Mouse (Mus musculus): ENCODE measurements around the gene Dgkh. TPM values are rescaled to one million over a fixed set of nuclear protein-coding genes. Genes with fewer than 3 reads are reported as not detected.

The Dgkh gene
- polyA plus RNA-seq, 1 experiment from 2014 or later, result 2.2 TPM

- Histone ChIP-seq H3K4me2 (no peak overlapping the region), H3K9ac (no peak overlapping the region), H3K4me1 (no peaks in the 10 kb centered on the region), H3K4me3 (no peak overlapping the region), H3K27ac (no peak overlapping the region), H3K27me3 (no peaks in the 10 kb centered on the region), H3K36me3 (no peaks in the 10 kb centered on the region), H3K9me3 (no peaks in the 10 kb centered on the region)
- no peak; the same call in 1 of the 2 replicates for ATAC-seq (ENCODE audit: borderline replicate concordance, extremely low read depth, low FRiP score, low TSS enrichment)
- 22% methylated on average over 6 of the region's 6 CpGs for WGBS
Measured at GRCm38 (mm10) chr14:78668291-78668690, 64.3 kb downstream of the Dgkh start.

- Histone ChIP-seq H3K9ac (no peak overlapping the region), H3K9me3 (no peaks in the 10 kb centered on the region), H3K4me3 (no peak overlapping the region), H3K27me3 (no peaks in the 10 kb centered on the region), H3K4me1 (no peaks in the 10 kb centered on the region), H3K4me2 (no peak overlapping the region), H3K36me3 (no peaks in the 10 kb centered on the region), H3K27ac (no peak overlapping the region)
- no peak for ATAC-seq (ENCODE audit: borderline replicate concordance, extremely low read depth, low FRiP score, low TSS enrichment)
- WGBS, result 61% methylated on average over 5 of the region's 5 CpGs
Measured at GRCm38 (mm10) chr14:78667763-78668162, 64.8 kb downstream of the Dgkh start.

DNA sequence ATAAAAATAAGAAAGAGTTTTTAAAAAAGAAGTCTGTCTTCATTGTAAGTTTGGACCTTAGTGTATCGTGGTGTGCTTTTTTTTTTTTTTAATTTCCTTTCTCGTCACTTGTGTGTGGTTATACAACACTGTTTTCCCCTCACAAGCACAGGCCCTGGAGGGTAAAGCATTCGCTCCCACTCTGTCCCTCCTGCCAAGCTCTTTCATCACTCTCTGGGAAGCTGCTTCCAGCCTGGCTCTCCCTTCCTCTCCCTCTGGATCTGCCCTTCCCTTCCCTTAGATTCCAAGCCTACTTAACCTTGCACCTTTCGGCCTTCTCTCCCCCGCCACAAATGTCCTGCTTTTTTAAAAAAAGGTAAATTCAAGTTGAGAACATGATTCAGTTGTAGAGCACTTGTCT is 69.9 kb downstream of the Dgkh start:
- Histone ChIP-seq H3K36me3 (no peaks in the 10 kb centered on the region), H3K27me3 (no peaks in the 10 kb centered on the region), H3K4me3 (no peak overlapping the region), H3K9me3 (no peaks in the 10 kb centered on the region), H3K4me1 (no peaks in the 10 kb centered on the region), H3K4me2 (no peak overlapping the region), H3K9ac (no peak overlapping the region), H3K27ac (no peak overlapping the region)
- 78% methylated on average over 5 of the region's 5 CpGs for WGBS
- no peak for ATAC-seq (ENCODE audit: borderline replicate concordance, extremely low read depth, low FRiP score, low TSS enrichment)

GRCm38 (mm10) chr14:78661462-78661861 is 71.1 kb downstream of the Dgkh start:
- Histone ChIP-seq H3K4me2 (no peak overlapping the region), H3K4me1 (no peaks in the 10 kb centered on the region), H3K4me3 (no peak overlapping the region), H3K36me3 (no peaks in the 10 kb centered on the region), H3K27ac (no peak overlapping the region), H3K9me3 (no peaks in the 10 kb centered on the region), H3K9ac (no peak overlapping the region), H3K27me3 (no peaks in the 10 kb centered on the region)
- ATAC-seq (ENCODE audit: borderline replicate concordance, extremely low read depth, low FRiP score, low TSS enrichment), result no peak
- 93% methylated on average over 14 of the region's 14 CpGs for WGBS

GRCm38 (mm10) chr14:78658697-78659096 is 73.9 kb downstream of the Dgkh start:
- Histone ChIP-seq H3K27me3 (no peaks in the 10 kb centered on the region), H3K4me2 (no peak overlapping the region), H3K4me1 (no peaks in the 10 kb centered on the region), H3K9me3 (no peaks in the 10 kb centered on the region), H3K36me3 (no peaks in the 10 kb centered on the region), H3K9ac (no peak overlapping the region), H3K4me3 (no peak overlapping the region), H3K27ac (no peak overlapping the region)
- ATAC-seq (ENCODE audit: borderline replicate concordance, extremely low read depth, low FRiP score, low TSS enrichment), result no peak
- WGBS, result 95% methylated on average over 6 of the region's 6 CpGs

- no peaks in the 10 kb centered on the region for H3K9me3 ChIP-seq
- no peaks in the 10 kb centered on the region for H3K27me3 ChIP-seq
- no peak overlapping the region for H3K4me2 ChIP-seq
- H3K4me1 ChIP-seq, result no peaks in the 10 kb centered on the region
- ATAC-seq (ENCODE audit: borderline replicate concordance, extremely low read depth, low FRiP score, low TSS enrichment), result no peak
- 70% methylated on average over 18 of the region's 18 CpGs for WGBS
- H3K9ac ChIP-seq, result no peak overlapping the region
- H3K27ac ChIP-seq, result no peak overlapping the region
- no peaks in the 10 kb centered on the region for H3K36me3 ChIP-seq
- H3K4me3 ChIP-seq, result no peak overlapping the region
Measured at GRCm38 (mm10) chr14:78656832-78657626, 75.5 kb downstream of the Dgkh start.

- Histone ChIP-seq H3K27ac (no peak overlapping the region), H3K4me3 (no peak overlapping the region), H3K36me3 (no peaks in the 10 kb centered on the region), H3K9me3 (no peaks in the 10 kb centered on the region), H3K4me2 (no peak overlapping the region), H3K4me1 (0 out of 2 replicates have a peak, but pooled peaks cover 3% of the 10 kb centered on the region), H3K27me3 (no peaks in the 10 kb centered on the region), H3K9ac (no peak overlapping the region)
- WGBS, result 79% methylated on average over 7 of the region's 7 CpGs
- no peak for ATAC-seq (ENCODE audit: borderline replicate concordance, extremely low read depth, low FRiP score, low TSS enrichment)
Measured at GRCm38 (mm10) chr14:78654939-78655556, 77.5 kb downstream of the Dgkh start.

- H3K9me3 ChIP-seq, result no peaks in the 10 kb centered on the region
- WGBS, result 85% methylated on average over 10 of the region's 10 CpGs
- no peaks in the 10 kb centered on the region for H3K36me3 ChIP-seq
- H3K27me3 ChIP-seq, result no peaks in the 10 kb centered on the region
- H3K4me2 ChIP-seq, result no peak overlapping the region
- H3K4me1 ChIP-seq, result 0 out of 2 replicates have a peak, but pooled peaks cover 3% of the 10 kb centered on the region
- H3K9ac ChIP-seq, result no peak overlapping the region
- no peak overlapping the region for H3K27ac ChIP-seq
- no peak overlapping the region for H3K4me3 ChIP-seq
- no peak for ATAC-seq (ENCODE audit: borderline replicate concordance, extremely low read depth, low FRiP score, low TSS enrichment)
Measured at GRCm38 (mm10) chr14:78654196-78654595, 78.4 kb downstream of the Dgkh start.

DNA sequence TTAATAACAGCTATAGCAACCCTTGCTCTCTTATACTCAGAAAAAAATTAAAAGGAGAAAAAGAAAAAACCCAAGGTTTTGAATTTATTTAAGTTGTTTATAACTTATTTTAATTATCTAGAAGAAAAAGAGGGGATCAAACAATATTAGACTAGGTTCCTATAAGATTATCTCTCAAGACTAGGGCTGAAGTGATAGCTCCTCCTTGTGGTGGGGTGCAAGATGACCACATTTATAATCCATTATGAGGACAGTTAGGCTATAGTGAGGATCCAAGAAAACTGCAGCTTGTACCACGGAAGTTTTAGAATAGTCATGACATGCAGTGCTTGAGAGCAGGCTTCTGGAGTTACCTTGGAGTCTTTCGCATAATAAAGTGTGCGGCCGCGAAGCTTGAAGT is 79.2 kb downstream of the Dgkh start:
- ATAC-seq (ENCODE audit: borderline replicate concordance, extremely low read depth, low FRiP score, low TSS enrichment), result no peak
- no peak overlapping the region for H3K4me2 ChIP-seq
- H3K36me3 ChIP-seq, result no peaks in the 10 kb centered on the region
- 0 out of 2 replicates have a peak, but pooled peaks cover 3% of the 10 kb centered on the region for H3K4me1 ChIP-seq
- no peak overlapping the region for H3K4me3 ChIP-seq
- no peaks in the 10 kb centered on the region for H3K9me3 ChIP-seq
- H3K27ac ChIP-seq, result no peak overlapping the region
- no peaks in the 10 kb centered on the region for H3K27me3 ChIP-seq
- no peak overlapping the region for H3K9ac ChIP-seq
- whole genome bisulfite sequencing, result 96% methylated on average over 5 of the region's 5 CpGs

GRCm38 (mm10) chr14:78651696-78652095 is 80.9 kb downstream of the Dgkh start:
- Histone ChIP-seq H3K4me1 (peaks cover 3% of the 10 kb centered on the region; the same call in 1 of the 2 replicates), H3K9ac (no peak overlapping the region), H3K27me3 (no peaks in the 10 kb centered on the region), H3K4me2 (no peak overlapping the region), H3K27ac (no peak overlapping the region), H3K9me3 (no peaks in the 10 kb centered on the region), H3K36me3 (no peaks in the 10 kb centered on the region), H3K4me3 (no peak overlapping the region)
- 63% methylated on average over 7 of the region's 7 CpGs for WGBS
- no peak for ATAC-seq (ENCODE audit: borderline replicate concordance, extremely low read depth, low FRiP score, low TSS enrichment)

DNA sequence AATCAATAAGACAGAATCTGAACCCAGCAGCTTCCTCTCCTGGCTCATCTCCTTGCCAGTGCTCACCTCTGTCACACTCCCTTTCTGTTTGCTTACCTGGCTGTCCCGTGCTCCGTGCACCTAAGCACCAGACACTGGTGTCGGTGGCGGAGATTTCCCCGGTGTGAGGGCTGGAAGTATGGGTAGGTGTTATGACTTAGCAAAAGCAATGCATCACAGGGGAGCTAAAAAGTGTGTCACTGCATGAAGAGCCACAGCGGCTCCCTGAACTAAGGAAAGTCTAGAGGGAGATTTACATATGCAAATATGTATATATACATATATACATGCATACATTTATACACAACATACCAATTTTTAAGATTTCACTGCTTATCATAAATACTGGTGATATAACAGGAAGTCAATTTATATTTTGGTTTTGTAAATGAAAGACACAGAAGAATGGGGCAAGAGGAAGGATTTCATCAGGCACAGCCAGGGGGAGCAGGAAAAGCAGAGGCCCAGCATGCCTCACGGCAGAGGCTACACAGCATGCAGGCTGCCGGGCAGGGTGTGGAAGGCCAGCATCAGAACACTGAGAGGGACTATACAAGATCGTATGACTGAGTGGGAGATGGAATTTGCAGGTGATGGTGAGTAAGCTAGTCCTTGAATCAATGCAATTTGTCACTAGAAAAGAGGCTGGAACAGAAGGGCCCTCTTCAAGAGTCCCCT is 82.0 kb downstream of the Dgkh start:
- Histone ChIP-seq H3K27me3 (no peaks in the 10 kb centered on the region), H3K4me2 (no peak overlapping the region), H3K4me3 (no peak overlapping the region), H3K27ac (no peak overlapping the region), H3K4me1 (peaks cover 3% of the 10 kb centered on the region; the same call in 1 of the 2 replicates), H3K9ac (no peak overlapping the region), H3K9me3 (no peaks in the 10 kb centered on the region), H3K36me3 (no peaks in the 10 kb centered on the region)
- WGBS, result 49% methylated on average over 9 of the region's 9 CpGs
- ATAC-seq (ENCODE audit: borderline replicate concordance, extremely low read depth, low FRiP score, low TSS enrichment), result no peak

All from lung, embryonic 15.5 days (tissue).